Mouse (Mus musculus) cortical plate, adult 2 months (tissue): ENCODE measurements around the gene Tmem178b. TPM values are rescaled to one million over a fixed set of nuclear protein-coding genes. Genes with fewer than 3 reads are reported as not detected.
A peak's percentile ranks its signal among the peaks of the same experiment; 100 is the strongest.

ENCODE experiments used
- H3K27ac ChIP-seq: fragments of 200-500 bp; 2 replicates; pipeline ENCODE4 v1.5.1; 2012; ENCODE audit warnings: low read length, control low read depth, inconsistent platforms; ENCODE audit not compliant: insufficient read depth
- H3K4me1 ChIP-seq: fragments of 200-500 bp; 2 replicates; pipeline ENCODE4 v1.6.1; 2011; ENCODE audit warnings: low read length; ENCODE audit not compliant: control insufficient read depth, insufficient read depth
- H3K4me3 ChIP-seq: fragments of 200-500 bp; 2 replicates; pipeline ENCODE4 v1.5.1; 2011; ENCODE audit warnings: mild to moderate bottlenecking, low read length, control low read depth; ENCODE audit not compliant: insufficient read depth
- CTCF ChIP-seq: fragments of 200-500 bp; IDR thresholded peaks from 2 replicates; pipeline ENCODE4 v1.5.1; 2011; ENCODE audit warnings: mild to moderate bottlenecking, control low read depth, low read length; ENCODE audit not compliant: insufficient read depth; ENCODE audit errors: extremely low read depth
- POLR2A ChIP-seq: fragments of 200-500 bp; IDR thresholded peaks from 2 replicates; pipeline ENCODE4 v1.6.1; 2011; ENCODE audit warnings: mild to moderate bottlenecking, low read length, control low read depth; ENCODE audit not compliant: insufficient read depth; ENCODE audit errors: extremely low read depth
- polyA plus RNA-seq: library from polyadenylated mRNA; depleted of rRNA; stranded (reverse); fragments of >200 nt; gene quantifications from 2 replicates; pipeline ENCODE4 v1.2.3, GENCODE M21; 2012

Gene Tmem178b
- polyA plus RNA-seq, 1 experiment = 98.1 TPM

- Histone ChIP-seq H3K4me1 (peaks cover 10% of the 10 kb centered on the region), H3K27ac (no peak overlapping the region), H3K4me3 (no peak overlapping the region)
- TF ChIP-seq POLR2A (no peak), CTCF (no peak)
Measured at GRCm38 (mm10) chr6:40205380-40205779, 332.3 kb downstream of the Tmem178b start.

- TF ChIP-seq POLR2A = no peak
- no peak for TF ChIP-seq CTCF
Measured at GRCm38 (mm10) chr6:40208014-40208413, 334.9 kb downstream of the Tmem178b start.

GRCm38 (mm10) chr6:40209172-40209571, 336.1 kb downstream of the Tmem178b start:
- TF ChIP-seq CTCF (no peak), POLR2A (no peak)

More at GRCm38 (mm10) chr6:40208014-40208413, 334.9 kb downstream of the Tmem178b start:
- H3K27ac ChIP-seq = no peak overlapping the region
- peaks cover 8% of the 10 kb centered on the region for H3K4me1 ChIP-seq
- H3K4me3 ChIP-seq = no peak overlapping the region

GRCm38 (mm10) chr6:40217154-40217553, 344.1 kb downstream of the Tmem178b start:
- no peak overlapping the region for H3K27ac ChIP-seq

More at GRCm38 (mm10) chr6:40209172-40209571, 336.1 kb downstream of the Tmem178b start:
- H3K27ac ChIP-seq = no peak overlapping the region
- peaks cover 8% of the 10 kb centered on the region for H3K4me1 ChIP-seq
- H3K4me3 ChIP-seq = no peak overlapping the region

GRCm38 (mm10) chr6:40217651-40218050, 344.6 kb downstream of the Tmem178b start:
- no peak overlapping the region for H3K4me3 ChIP-seq
- no peak overlapping the region for H3K27ac ChIP-seq
- peaks cover 2% of the 10 kb centered on the region for H3K4me1 ChIP-seq
- TF ChIP-seq CTCF (no peak), POLR2A (no peak)

More at GRCm38 (mm10) chr6:40217154-40217553, 344.1 kb downstream of the Tmem178b start:
- Histone ChIP-seq H3K4me1 (peaks cover 3% of the 10 kb centered on the region), H3K4me3 (no peak overlapping the region)
- TF ChIP-seq CTCF = no peak
- TF ChIP-seq POLR2A = no peak

GRCm38 (mm10) chr6:40220634-40221120, 347.6 kb downstream of the Tmem178b start:
- TF ChIP-seq POLR2A = no peak
- TF ChIP-seq CTCF = no peak
- peaks cover 4% of the 10 kb centered on the region for H3K4me1 ChIP-seq
- H3K27ac ChIP-seq = no peak overlapping the region
- no peak overlapping the region for H3K4me3 ChIP-seq

GRCm38 (mm10) chr6:40225585-40226280, 352.7 kb downstream of the Tmem178b start:
- peaks cover 6% of the 10 kb centered on the region for H3K4me1 ChIP-seq
- H3K4me3 ChIP-seq = no peak overlapping the region
- H3K27ac ChIP-seq = no peak overlapping the region
- no peak for TF ChIP-seq CTCF
- no peak for TF ChIP-seq POLR2A

GRCm38 (mm10) chr6:40228981-40229380, 355.9 kb downstream of the Tmem178b start:
- H3K27ac ChIP-seq = no peak overlapping the region
- H3K4me1 ChIP-seq = peaks cover 7% of the 10 kb centered on the region
- no peak overlapping the region for H3K4me3 ChIP-seq
- no peak for TF ChIP-seq CTCF
- no peak for TF ChIP-seq POLR2A

- Histone ChIP-seq H3K27ac (no peak overlapping the region), H3K4me3 (no peak overlapping the region), H3K4me1 (peaks cover 12% of the 10 kb centered on the region)
- TF ChIP-seq POLR2A = no peak
- no peak for TF ChIP-seq CTCF
Measured at GRCm38 (mm10) chr6:40229985-40230384, 356.9 kb downstream of the Tmem178b start.

- Histone ChIP-seq H3K4me1 (peaks cover 7% of the 10 kb centered on the region), H3K4me3 (no peak overlapping the region), H3K27ac (peak overlapping the region; percentile 79; the same call in 1 of the 2 replicates)
- TF ChIP-seq POLR2A (no peak), CTCF (no peak)
Measured at GRCm38 (mm10) chr6:40234066-40234465, 361.0 kb downstream of the Tmem178b start.
